Mouse (Mus musculus) spleen, adult 2 months (tissue): ENCODE results near the gene Zfhx3.

Experiments
- CTCF ChIP-seq: fragments of 200-500 bp; IDR thresholded peaks from 2 replicates; pipeline ENCODE4 v1.5.1; 2011; ENCODE audit warnings: mild to moderate bottlenecking, inconsistent platforms; ENCODE audit not compliant: insufficient read depth, insufficient read length, insufficient replicate concordance; ENCODE audit errors: extremely low read depth
- POLR2A ChIP-seq: fragments of 200-500 bp; IDR thresholded peaks from 2 replicates; pipeline ENCODE4 v1.6.1; 2011; ENCODE audit warnings: low read depth, low read length, inconsistent platforms

DNA sequence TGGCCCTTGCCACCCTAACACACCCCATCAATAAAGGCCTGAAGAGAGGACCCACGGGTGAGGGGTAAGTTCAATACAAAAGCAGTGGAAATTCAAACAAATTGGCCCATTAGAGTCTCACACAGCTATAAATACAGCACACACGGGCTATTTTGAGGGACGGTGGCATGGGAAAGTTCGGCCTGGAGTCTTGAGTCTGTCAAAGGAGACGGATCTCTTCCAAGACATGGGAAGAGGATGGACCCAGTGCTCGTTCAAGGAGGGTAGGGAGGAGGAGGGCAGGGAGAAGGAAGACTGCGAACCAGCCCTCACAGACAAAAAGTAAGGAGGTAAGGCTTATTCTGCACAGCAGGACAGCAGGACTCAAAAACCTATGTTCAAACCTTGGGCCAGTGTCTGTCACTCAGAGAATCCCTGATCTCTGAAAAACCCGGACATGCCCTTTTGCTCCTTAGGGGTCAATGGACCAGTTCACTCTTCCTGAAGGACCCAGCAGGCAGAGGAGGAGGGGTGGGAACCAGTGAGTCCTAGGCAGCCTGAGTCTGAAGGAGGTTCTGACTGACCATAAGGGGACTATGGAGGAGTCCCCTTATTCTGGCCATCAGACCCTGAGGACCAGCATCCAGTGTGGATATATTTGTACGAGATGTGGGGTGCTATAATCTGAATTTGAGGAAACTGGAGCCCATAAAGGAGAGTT lies 652.1 kb downstream of the Zfhx3 start:
- TF ChIP-seq CTCF (no peak), POLR2A (no peak)
